Mouse (Mus musculus) kidney, embryonic 14.5 days (tissue): ENCODE measurements around the gene Setd6. TPM values are rescaled to one million over a fixed set of nuclear protein-coding genes. Genes with fewer than 3 reads are reported as not detected.

ENCODE experiments used
- ATAC-seq: fragments of 200-750 bp; cut with Nextera tagmentation; 2 replicates; pipeline ENCODE4 v1.8.0; 2017; ENCODE audit warnings: moderate number of reproducible peaks, mild to moderate bottlenecking, moderate TSS enrichment, moderate library complexity; ENCODE audit not compliant: low FRiP score, low TSS enrichment
- H3K27ac ChIP-seq: fragments of 300-500 bp; sonication (generic); 2 replicates; pipeline ENCODE4 v1.5.1; 2014; ENCODE audit warnings: low read depth, mild to moderate bottlenecking, low read length, moderate library complexity, mixed read lengths
- H3K27me3 ChIP-seq: fragments of 300-500 bp; sonication (generic); 2 replicates; pipeline ENCODE4 v1.6.1; 2014; ENCODE audit warnings: mild to moderate bottlenecking, low read length; ENCODE audit not compliant: control insufficient read depth, insufficient read depth
- H3K36me3 ChIP-seq: fragments of 300-500 bp; sonication (generic); 2 replicates; pipeline ENCODE4 v1.6.1; 2014; ENCODE audit warnings: low read length, mixed read lengths; ENCODE audit not compliant: control insufficient read depth, insufficient read depth
- H3K4me1 ChIP-seq: fragments of 300-500 bp; sonication (generic); 2 replicates; pipeline ENCODE4 v1.6.1; 2014; ENCODE audit warnings: low read length, mixed read lengths; ENCODE audit not compliant: control insufficient read depth, insufficient read depth
- H3K4me2 ChIP-seq: fragments of 300-500 bp; sonication (generic); replicated peaks from 2 replicates; pipeline ENCODE4 v1.6.1; 2014; ENCODE audit warnings: low read depth, mild to moderate bottlenecking, low read length
- H3K4me3 ChIP-seq: fragments of 300-500 bp; sonication (generic); 2 replicates; pipeline ENCODE4 v1.5.1; 2014; ENCODE audit warnings: mild to moderate bottlenecking, low read length
- H3K9ac ChIP-seq: fragments of 300-500 bp; sonication (generic); 2 replicates; pipeline ENCODE4 v1.6.1; 2014; ENCODE audit warnings: low read depth, mild to moderate bottlenecking, low read length, moderate library complexity
- H3K9me3 ChIP-seq: fragments of 300-500 bp; sonication (generic); 2 replicates; pipeline ENCODE4 v1.6.1; 2016; ENCODE audit warnings: low read length; ENCODE audit not compliant: control insufficient read depth
- WGBS: fragments of 180-500 bp; shearing (Covaris S2); extraction: QIAGEN DNeasy Blood & Tissue Kit; methylation state at CpG from one replicate; pipeline ENCODE4 v1.1.7; 2014; 5-methylcytosine and 5-hydroxymethylcytosine counted together
- polyA plus RNA-seq: library from polyadenylated mRNA; unstranded; fragments of >200 nt; fragmentation: Nextera tagmentation; extraction: Ambion mirVana; gene quantifications from 2 replicates; pipeline ENCODE4 v1.2.1, GENCODE M21; 2014

The Setd6 gene
- polyA plus RNA-seq, 1 experiment from 2014 or later: 25.1 TPM

- Histone ChIP-seq H3K4me1 (no peaks in the 10 kb centered on the region), H3K27me3 (no peaks in the 10 kb centered on the region), H3K4me3 (no peak overlapping the region), H3K9ac (no peak overlapping the region), H3K9me3 (no peaks in the 10 kb centered on the region), H3K36me3 (no peaks in the 10 kb centered on the region), H3K4me2 (no peak overlapping the region), H3K27ac (no peak overlapping the region)
- ATAC-seq: no peak
- 77% methylated on average over 10 of the region's 10 CpGs for WGBS
Observed at GRCm38 (mm10) chr8:95688073-95688672, 27.5 kb upstream of the Setd6 start.

GRCm38 (mm10) chr8:95690929-95691541 is 24.6 kb upstream of the Setd6 start:
- no peaks in the 10 kb centered on the region for H3K4me1 ChIP-seq
- WGBS: 85% methylated on average over 13 of the region's 13 CpGs
- H3K27ac ChIP-seq: no peak overlapping the region

GRCm38 (mm10) chr8:95694631-95695030 is 21.1 kb upstream of the Setd6 start:
- no peaks in the 10 kb centered on the region for H3K9me3 ChIP-seq
- peaks cover 21% of the 10 kb centered on the region for H3K27me3 ChIP-seq
- H3K4me3 ChIP-seq: no peak overlapping the region
- H3K4me2 ChIP-seq: no peak overlapping the region
- ATAC-seq: no peak
- no peaks in the 10 kb centered on the region for H3K36me3 ChIP-seq
- no peak overlapping the region for H3K9ac ChIP-seq
- 27% methylated on average over 6 of the region's 6 CpGs for WGBS
- no peak overlapping the region for H3K27ac ChIP-seq
- H3K4me1 ChIP-seq: no peaks in the 10 kb centered on the region

More at GRCm38 (mm10) chr8:95690929-95691541, 24.6 kb upstream of the Setd6 start:
- Histone ChIP-seq H3K4me2 (no peak overlapping the region), H3K27me3 (peaks cover 15% of the 10 kb centered on the region), H3K36me3 (no peaks in the 10 kb centered on the region), H3K9me3 (no peaks in the 10 kb centered on the region), H3K4me3 (no peak overlapping the region), H3K9ac (no peak overlapping the region)
- no peak for ATAC-seq

GRCm38 (mm10) chr8:95696661-95697060 is 19.0 kb upstream of the Setd6 start:
- Histone ChIP-seq H3K4me3 (no peak overlapping the region), H3K36me3 (no peaks in the 10 kb centered on the region), H3K4me1 (no peaks in the 10 kb centered on the region), H3K9me3 (no peaks in the 10 kb centered on the region), H3K27me3 (peaks cover 21% of the 10 kb centered on the region), H3K9ac (no peak overlapping the region), H3K27ac (no peak overlapping the region), H3K4me2 (no peak overlapping the region)
- no peak for ATAC-seq
- 60% methylated on average over 8 of the region's 8 CpGs for WGBS

DNA sequence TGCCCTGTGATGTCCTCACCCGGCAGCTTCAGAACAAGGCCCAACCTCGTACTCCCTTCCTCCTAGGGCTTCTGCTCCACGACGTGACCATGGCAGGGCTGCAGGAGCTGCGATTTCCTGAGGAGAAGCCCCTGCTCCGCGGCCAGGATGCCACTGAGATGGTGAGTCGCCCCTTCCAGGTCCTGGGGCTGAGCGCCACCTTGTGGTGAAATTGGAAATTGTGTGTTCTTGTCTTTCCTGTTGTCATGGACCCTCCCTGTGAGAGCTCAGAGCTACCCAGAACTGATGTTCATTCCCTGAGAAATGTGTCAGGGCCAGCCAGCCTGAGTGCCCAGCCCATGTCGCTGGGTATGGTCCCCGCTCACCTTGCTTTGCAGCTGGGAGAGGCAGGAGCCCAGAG is 18.6 kb upstream of the Setd6 start:
- Histone ChIP-seq H3K4me1 (no peaks in the 10 kb centered on the region), H3K27me3 (peaks cover 21% of the 10 kb centered on the region), H3K4me3 (no peak overlapping the region), H3K9me3 (no peaks in the 10 kb centered on the region), H3K4me2 (0 out of 2 replicates have a peak overlapping the region, but pooled peaks have one; percentile 21), H3K36me3 (no peaks in the 10 kb centered on the region), H3K27ac (no peak overlapping the region), H3K9ac (no peak overlapping the region)
- 4% methylated on average over 11 of the region's 11 CpGs for WGBS
- peak; percentile 78 for ATAC-seq

- WGBS: 37% methylated on average over 6 of the region's 6 CpGs
- no peak for ATAC-seq
- Histone ChIP-seq H3K9ac (no peak overlapping the region), H3K4me1 (0 out of 2 replicates have a peak, but pooled peaks cover 3% of the 10 kb centered on the region), H3K4me2 (no peak overlapping the region), H3K9me3 (no peaks in the 10 kb centered on the region), H3K36me3 (no peaks in the 10 kb centered on the region), H3K4me3 (no peak overlapping the region), H3K27ac (no peak overlapping the region), H3K27me3 (peaks cover 21% of the 10 kb centered on the region)
Observed at GRCm38 (mm10) chr8:95698179-95698578, 17.5 kb upstream of the Setd6 start.

- Histone ChIP-seq H3K27ac (no peak overlapping the region), H3K4me1 (peaks cover 8% of the 10 kb centered on the region; the same call in 1 of the 2 replicates), H3K4me3 (no peak overlapping the region), H3K9ac (no peak overlapping the region), H3K36me3 (no peaks in the 10 kb centered on the region), H3K9me3 (no peaks in the 10 kb centered on the region), H3K27me3 (peaks cover 11% of the 10 kb centered on the region), H3K4me2 (no peak overlapping the region)
- 65% methylated on average over 9 of the region's 9 CpGs for WGBS
- ATAC-seq: no peak
Observed at GRCm38 (mm10) chr8:95700282-95700681, 15.4 kb upstream of the Setd6 start.

GRCm38 (mm10) chr8:95701809-95702208 is 13.9 kb upstream of the Setd6 start:
- no peak overlapping the region for H3K27ac ChIP-seq
- no peak overlapping the region for H3K4me3 ChIP-seq
- no peak overlapping the region for H3K4me2 ChIP-seq
- WGBS: 70% methylated on average over 4 of the region's 4 CpGs
- no peaks in the 10 kb centered on the region for H3K36me3 ChIP-seq
- ATAC-seq: no peak
- no peaks in the 10 kb centered on the region for H3K9me3 ChIP-seq
- peaks cover 8% of the 10 kb centered on the region; the same call in 1 of the 2 replicates for H3K4me1 ChIP-seq
- 0 out of 2 replicates have a peak, but pooled peaks cover 6% of the 10 kb centered on the region for H3K27me3 ChIP-seq
- H3K9ac ChIP-seq: no peak overlapping the region
